Mouse (Mus musculus): ENCODE results near the gene Papolg. TPM values are rescaled to one million over a fixed set of nuclear protein-coding genes. Genes with fewer than 3 reads are reported as not detected.
A peak's percentile ranks its signal among the peaks of the same experiment; 100 is the strongest.

Papolg gene
- total and polyA plus RNA-seq, 3 experiments = 13.3 to 23.0 (median 15.3) TPM

GRCm38 (mm10) chr11:23893556-23893955 is 1.5 kb downstream of the Papolg start:
- Histone ChIP-seq H3K27ac (ENCODE audit: insufficient read depth, low read depth) (no peak overlapping the region), H3K79me2 (replicated peaks; ENCODE audit: control insufficient read depth, extremely low read depth, insufficient read depth, poor library complexity, severe bottlenecking) (peaks cover 20% of the 10 kb centered on the region), H3K4me2 (ENCODE audit: insufficient read depth, low read depth, poor library complexity, severe bottlenecking) (peak overlapping the region; percentile 39), H3K9me3 (replicated peaks; ENCODE audit: low read length) (no peaks in the 10 kb centered on the region), H3K9ac (ENCODE audit: insufficient read depth, low read depth) (peak overlapping the region; percentile 44; the same call in 1 of the 2 replicates), H3K4me3 (replicated peaks in 1 of 3; ENCODE audit: low read depth in 2 of 3, low read length in 2 of 3, poor library complexity in 1 of 3) (peak overlapping the region in 2 of 3 experiments; percentile 91 to 92), H3K4me1 (ENCODE audit: control insufficient read depth in 1 of 2, insufficient read depth in 2 of 2) (peaks cover 0 to 14% of the 10 kb centered on the region in 2 experiments; a peak in 1 of 4 replicates), H3K27me3 (replicated peaks) (no peaks in the 10 kb centered on the region), H3K36me3 (replicated peaks in 1 of 2; ENCODE audit: control insufficient read depth in 1 of 2, insufficient read depth in 1 of 2, low read length in 1 of 2) (peaks cover 11 to 25% of the 10 kb centered on the region in 2 experiments)
- in situ Hi-C loops (cut with MboI; ENCODE audit: low pct_ligation_motif_present, low pct_unique_long_range_greater_than_20kb, low sequenced_read_pairs) (no loop called here), dilution Hi-C loops (cut with MboI; ENCODE audit: extremely low pct_ligation_motif_present, extremely low pct_unique_long_range_greater_than_20kb, low sequenced_read_pairs) (no loop called here)
- DNase-seq (ENCODE audit: extremely low read depth) = no peak
- TF ChIP-seq NELFE (IDR thresholded peaks at IDR 0.05; ENCODE audit: low read depth, low read length) (no peak), CTCF (conservative IDR thresholded peaks at IDR 0.05 in 1 of 2, IDR thresholded peaks at IDR 0.05 in 1 of 2; ENCODE audit: low read depth in 2 of 2, low read length in 2 of 2) (no peak), MAZ (IDR thresholded peaks at IDR 0.05; ENCODE audit: low read depth, low read length) (no peak), POLR2AphosphoS2 (IDR thresholded peaks at IDR 0.05; ENCODE audit: low read depth, low read length) (no peak), EP300 (IDR thresholded peaks at IDR 0.05; ENCODE audit: low read length) (no peak), TCF12 (IDR thresholded peaks at IDR 0.05; ENCODE audit: low read depth, low read length) (no peak), MAFK (IDR thresholded peaks at IDR 0.05; ENCODE audit: insufficient replicate concordance, low read length) (no peak)

- in situ Hi-C loops (cut with MboI; ENCODE audit: low pct_ligation_motif_present, low pct_unique_long_range_greater_than_20kb, low sequenced_read_pairs) = loop anchor here (25.0 kb wide), 1 partner anchor 177 kb away; no protein-coding TSS in a partner anchor
- H3K79me2 ChIP-seq (replicated peaks; ENCODE audit: control insufficient read depth, extremely low read depth, insufficient read depth, poor library complexity, severe bottlenecking) = peaks cover 2% of the 10 kb centered on the region; the same call in 1 of the 2 replicates
- H3K4me2 ChIP-seq (ENCODE audit: insufficient read depth, low read depth, poor library complexity, severe bottlenecking) = no peak overlapping the region
- H3K36me3 ChIP-seq (replicated peaks in 1 of 2; ENCODE audit: control insufficient read depth in 1 of 2, insufficient read depth in 1 of 2, low read length in 1 of 2) = peaks cover 45 to 83% of the 10 kb centered on the region in 2 experiments
- no peak for DNase-seq (ENCODE audit: extremely low read depth)
- H3K4me3 ChIP-seq (replicated peaks in 1 of 3; ENCODE audit: low read depth in 2 of 3, low read length in 2 of 3, poor library complexity in 1 of 3) = no peak overlapping the region
- no peaks in the 10 kb centered on the region for H3K9me3 ChIP-seq (replicated peaks; ENCODE audit: low read length)
- no peaks in the 10 kb centered on the region for H3K4me1 ChIP-seq (ENCODE audit: control insufficient read depth in 1 of 2, insufficient read depth in 2 of 2)
- dilution Hi-C loops (cut with MboI; ENCODE audit: extremely low pct_ligation_motif_present, extremely low pct_unique_long_range_greater_than_20kb, low sequenced_read_pairs) = no loop called here
- H3K27ac ChIP-seq (ENCODE audit: insufficient read depth, low read depth) = no peak overlapping the region
- TF ChIP-seq NELFE (IDR thresholded peaks at IDR 0.05; ENCODE audit: low read depth, low read length) (no peak), USF1 (IDR thresholded peaks at IDR 0.05; ENCODE audit: low read depth, low read length) (no peak), ETS1 (conservative IDR thresholded peaks at IDR 0.05; ENCODE audit: low read depth, low read length) (no peak), POLR2AphosphoS2 (IDR thresholded peaks at IDR 0.05; ENCODE audit: low read depth, low read length) (no peak), NRF1 (IDR thresholded peaks at IDR 0.05; ENCODE audit: low read depth, low read length) (no peak), SIN3A (IDR thresholded peaks at IDR 0.05; ENCODE audit: low read length) (no peak), RCOR1 (conservative IDR thresholded peaks at IDR 0.05; ENCODE audit: low read depth, low read length) (no peak), HCFC1 (IDR thresholded peaks at IDR 0.05; ENCODE audit: low read depth, low read length) (no peak), ZC3H11A (IDR thresholded peaks at IDR 0.05; ENCODE audit: low read depth, low read length) (no peak), MYC (IDR thresholded peaks at IDR 0.05; ENCODE audit: low read depth, low read length) (no peak), ZKSCAN1 (IDR thresholded peaks at IDR 0.05; ENCODE audit: borderline replicate concordance, low read depth, low read length) (no peak), MAX (IDR thresholded peaks at IDR 0.05; ENCODE audit: low read length) (no peak), MXI1 (IDR thresholded peaks at IDR 0.05; ENCODE audit: low read depth, low read length) (no peak), MAZ (IDR thresholded peaks at IDR 0.05; ENCODE audit: low read depth, low read length) (no peak), JUND (conservative IDR thresholded peaks at IDR 0.05; ENCODE audit: low read depth, low read length) (no peak), JUN (IDR thresholded peaks at IDR 0.05; ENCODE audit: insufficient read depth, low read depth, low read length) (no peak), CTCF (conservative IDR thresholded peaks at IDR 0.05 in 1 of 2, IDR thresholded peaks at IDR 0.05 in 1 of 2; ENCODE audit: low read depth in 2 of 2, low read length in 2 of 2) (no peak), ZNF384 (IDR thresholded peaks at IDR 0.05; ENCODE audit: low read depth, low read length) (no peak)
- no peak overlapping the region for H3K9ac ChIP-seq (ENCODE audit: insufficient read depth, low read depth)
- H3K27me3 ChIP-seq (replicated peaks) = no peaks in the 10 kb centered on the region
Observed at GRCm38 (mm10) chr11:23864326-23864725, 30.7 kb downstream of the Papolg start.
